Mouse (Mus musculus) spleen, adult 2 months (tissue): ENCODE results near the gene Mgst3.

ENCODE experiments used
- CTCF ChIP-seq: fragments of 200-500 bp; IDR thresholded peaks from 2 replicates; pipeline ENCODE4 v1.5.1; 2011; ENCODE audit warnings: mild to moderate bottlenecking, inconsistent platforms; ENCODE audit not compliant: insufficient read depth, insufficient read length, insufficient replicate concordance; ENCODE audit errors: extremely low read depth
- POLR2A ChIP-seq: fragments of 200-500 bp; IDR thresholded peaks from 2 replicates; pipeline ENCODE4 v1.6.1; 2011; ENCODE audit warnings: low read depth, low read length, inconsistent platforms

- TF ChIP-seq POLR2A (no peak), CTCF (no peak)
These were observed 34.9 kb downstream of the Mgst3 start for GRCm38 (mm10) chr1:167358731-167359130.
